Mouse (Mus musculus): ENCODE data around the gene Bicc1. TPM values are rescaled to one million over a fixed set of nuclear protein-coding genes. Genes with fewer than 3 reads are reported as not detected.

Bicc1 gene
- total RNA-seq (2021), result 10 to 100 TPM; 37.6 to 38.4 TPM

DNA sequence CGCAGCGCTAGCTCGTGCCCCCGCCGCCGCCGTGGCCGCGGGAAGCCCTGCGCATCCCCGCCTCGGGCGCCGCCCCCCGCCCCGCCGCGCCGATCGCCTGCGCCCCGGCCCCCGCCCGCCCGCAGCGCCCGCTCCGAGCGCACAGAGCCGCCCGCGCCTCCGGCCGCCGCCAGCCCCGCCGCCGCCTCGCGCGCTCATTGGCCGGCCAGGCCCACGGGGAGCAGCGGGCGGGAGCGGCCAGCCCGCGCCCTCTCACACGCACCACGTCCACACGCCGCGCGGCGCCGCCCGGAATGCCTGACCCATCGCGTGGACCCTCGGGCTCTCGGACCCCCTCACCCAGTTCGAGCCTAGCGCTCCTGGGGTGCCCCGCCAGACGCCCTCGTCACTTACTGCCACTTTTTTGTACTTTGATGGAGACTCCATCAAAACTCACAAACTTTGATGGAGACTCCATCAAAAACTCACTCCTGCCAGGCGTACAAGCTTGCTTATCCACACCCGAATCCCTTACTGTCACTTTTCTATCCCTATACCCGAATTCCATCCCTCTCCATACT lies at the start of gene Bicc1:
Gene Bicc1 (minus strand): TSS at position 25 of the 560 bp plus-strand sequence.
- peak; percentile 69 for DNase-seq

DNA sequence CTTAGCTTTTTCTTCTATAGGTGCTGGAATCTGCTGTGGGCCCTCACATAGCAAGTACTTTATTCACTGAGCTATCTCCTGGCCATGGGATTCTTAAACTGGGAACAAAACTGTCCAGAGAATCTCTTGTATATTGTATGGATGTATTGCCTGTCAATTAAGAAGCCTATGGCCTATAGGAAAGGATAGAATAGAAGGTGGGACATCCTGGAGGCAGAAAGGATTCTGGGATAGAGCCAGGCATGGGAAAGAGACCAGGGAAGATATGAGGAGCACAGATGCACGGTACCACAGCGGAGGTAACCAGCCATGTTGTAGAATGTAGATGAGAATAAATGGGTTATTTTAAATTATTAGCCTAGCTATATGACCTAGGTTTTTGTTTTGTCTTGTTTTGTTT lies 42.0 kb upstream of the Bicc1 start:
- DNase-seq, result no peak

DNA sequence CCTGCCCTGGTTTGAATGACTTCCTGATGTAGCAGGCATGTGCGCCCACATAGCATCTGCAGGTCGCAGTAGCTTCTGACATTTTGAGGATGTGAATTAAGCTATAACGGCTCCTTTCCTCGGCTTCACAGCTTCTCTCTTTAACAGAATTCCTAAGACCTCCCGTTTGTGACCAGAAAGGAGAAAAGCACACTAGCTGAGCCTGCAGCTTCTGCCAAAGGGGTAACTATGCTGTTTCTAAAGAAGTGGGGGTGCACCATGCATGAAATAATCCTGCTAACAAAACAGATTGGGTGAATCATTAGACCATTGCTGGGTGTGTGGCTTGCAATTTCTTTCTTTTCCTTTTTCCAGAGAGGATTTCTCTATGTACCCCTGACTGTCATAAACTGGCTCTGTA lies 41.5 kb upstream of the Bicc1 start:
- no peak for DNase-seq

DNA sequence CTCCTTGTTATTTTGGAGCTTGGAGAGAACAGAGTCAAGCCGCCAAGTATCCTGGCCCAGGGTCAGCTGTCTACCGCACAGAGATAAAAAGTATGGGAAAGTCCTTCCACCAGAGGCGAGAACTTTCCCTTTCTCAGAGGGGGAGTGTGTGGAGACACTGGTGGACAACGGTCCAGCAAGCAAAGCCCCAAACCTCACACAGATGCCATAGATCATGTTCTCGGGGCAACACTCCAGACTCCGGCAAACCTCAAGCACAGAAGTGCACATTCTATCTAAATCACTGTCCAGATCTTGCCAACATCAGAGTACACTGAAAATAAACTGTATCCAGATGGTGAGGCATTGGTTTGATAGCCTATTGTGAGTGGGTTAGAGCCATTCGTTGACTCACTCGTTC lies 39.2 kb upstream of the Bicc1 start:
- peak; percentile 36 for DNase-seq

DNA sequence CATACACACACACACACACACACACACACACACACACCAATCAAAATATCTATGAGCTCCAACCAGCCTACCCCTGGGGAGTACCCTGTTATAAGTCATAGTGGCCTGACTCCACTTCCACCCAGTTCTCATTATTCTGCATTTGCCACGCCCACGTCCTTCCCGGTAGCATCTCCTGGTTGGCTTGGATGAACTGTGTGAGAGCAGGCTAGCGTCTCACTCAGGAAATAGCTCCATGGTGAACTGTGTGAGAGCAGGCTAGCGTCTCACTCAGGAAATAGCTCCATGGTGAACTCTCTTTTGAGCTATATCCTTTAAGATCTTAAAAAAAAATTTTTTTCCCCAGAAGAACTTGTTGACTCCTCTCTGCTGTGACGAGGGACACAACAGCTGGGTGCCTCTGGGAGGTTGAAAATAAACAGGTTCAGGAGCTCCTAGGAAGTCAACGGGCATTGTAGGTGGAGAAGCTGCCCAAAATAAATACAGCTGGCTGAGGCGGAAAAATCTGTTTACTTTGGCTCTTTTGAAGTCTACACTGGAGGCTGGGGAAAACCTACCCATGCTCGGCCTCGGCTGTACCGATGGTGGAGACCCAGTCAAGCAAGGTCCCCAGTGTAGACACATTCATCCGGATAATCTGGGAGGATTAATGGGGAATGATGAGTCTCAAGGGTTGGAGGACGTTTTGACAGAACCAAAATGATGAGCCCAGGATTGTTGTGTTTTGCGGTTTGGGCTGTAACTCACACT lies 37.7 kb upstream of the Bicc1 start:
- no peak for DNase-seq

DNA sequence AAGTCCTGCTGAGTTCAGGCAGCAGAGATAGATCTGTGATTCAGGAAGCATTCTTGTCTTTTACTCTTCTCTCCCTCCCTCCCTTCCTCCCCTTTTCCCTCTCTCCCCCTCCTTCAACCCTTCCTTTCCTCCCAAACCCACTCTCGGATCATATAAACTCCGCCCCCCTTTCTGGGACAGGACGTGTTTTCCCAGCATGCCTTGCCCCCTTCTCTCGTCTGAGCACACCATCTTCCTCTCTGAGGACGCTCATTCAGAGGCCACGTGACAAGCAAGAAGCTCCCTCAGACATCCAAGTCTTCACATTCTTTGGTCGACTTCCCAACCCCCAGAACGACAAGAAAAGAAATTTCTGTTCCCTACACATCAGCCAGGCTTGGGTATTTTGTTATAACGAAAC lies 36.0 kb upstream of the Bicc1 start:
- DNase-seq, result peak; percentile 27

DNA sequence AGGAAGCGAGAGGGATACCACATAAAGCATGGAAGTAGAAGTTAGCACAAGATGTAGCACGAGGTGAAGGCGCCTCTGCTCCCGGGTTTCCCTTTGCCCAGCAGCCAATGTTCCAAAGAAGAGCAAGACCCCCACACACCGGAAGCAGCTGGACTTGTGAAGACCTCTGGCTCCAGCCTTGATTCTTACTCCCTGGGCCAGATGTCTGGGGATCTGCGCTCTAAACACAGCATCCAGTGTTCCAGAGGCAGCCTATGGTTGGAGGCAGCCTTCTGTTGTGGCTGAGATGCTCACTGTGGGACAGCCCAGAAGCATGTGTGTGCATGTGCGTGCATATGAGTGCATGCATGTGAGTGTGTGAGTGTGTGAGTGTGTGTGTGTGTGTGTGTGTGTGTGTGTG lies 35.2 kb upstream of the Bicc1 start:
- DNase-seq, result peak; percentile 29

DNA sequence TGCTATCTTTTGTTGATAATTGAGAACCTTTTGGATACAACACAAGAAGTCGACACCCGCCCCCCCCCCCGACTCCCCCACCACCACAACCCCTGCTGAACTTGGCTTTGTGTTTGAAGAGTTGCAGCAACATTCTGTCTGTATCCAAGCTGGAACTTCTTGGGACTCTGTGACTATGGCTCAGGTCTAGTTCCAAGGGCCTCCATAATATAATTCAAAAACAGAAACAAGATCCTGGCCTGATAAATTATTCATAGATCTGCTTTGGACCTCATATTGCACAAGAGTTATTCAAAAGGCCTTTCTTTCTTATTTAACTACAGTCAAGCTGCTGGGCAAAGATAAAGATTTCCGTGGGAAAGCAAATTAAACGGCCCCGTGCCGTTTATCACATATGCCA lies 33.8 kb upstream of the Bicc1 start:
- no peak for DNase-seq

DNA sequence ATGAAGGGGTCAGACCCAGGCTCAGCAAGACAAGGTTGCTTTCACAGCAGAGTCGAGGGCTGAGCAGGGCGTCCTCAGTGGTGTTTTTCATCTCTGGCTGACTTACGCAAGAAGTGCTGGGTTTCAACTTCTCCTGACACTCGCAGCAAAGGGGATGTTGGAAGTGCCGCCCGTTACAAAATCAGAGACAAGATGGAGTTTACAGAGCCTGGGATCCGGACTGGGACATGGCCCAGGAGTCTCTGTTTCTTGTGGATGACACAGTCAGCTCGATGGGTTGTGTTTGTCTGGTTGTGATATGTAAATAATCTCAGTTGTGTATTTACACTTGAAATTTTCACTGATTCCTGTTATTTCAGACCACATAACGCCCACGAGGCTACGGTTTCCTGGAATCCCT lies 33.4 kb upstream of the Bicc1 start:
- peak; percentile 36 for DNase-seq

DNA sequence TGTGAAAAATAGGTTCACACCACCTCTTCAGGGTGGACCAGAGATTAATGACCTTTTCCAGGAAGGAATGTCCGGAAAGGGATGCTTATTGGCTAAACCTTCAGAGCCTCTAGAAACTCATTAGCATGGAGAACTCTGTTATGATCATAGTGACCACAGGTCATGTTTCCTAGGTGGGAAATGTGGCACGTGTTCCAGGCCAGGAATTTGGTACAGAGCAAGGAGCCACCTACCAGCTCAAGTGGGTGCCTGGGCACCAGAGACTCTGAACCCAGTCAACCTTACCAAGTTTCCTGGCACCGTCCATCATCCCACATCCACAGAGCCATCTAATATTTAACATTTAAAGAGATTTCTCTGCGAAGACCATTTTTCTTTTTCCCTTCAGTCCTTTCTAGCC lies 29.2 kb upstream of the Bicc1 start:
- no peak for DNase-seq

DNA sequence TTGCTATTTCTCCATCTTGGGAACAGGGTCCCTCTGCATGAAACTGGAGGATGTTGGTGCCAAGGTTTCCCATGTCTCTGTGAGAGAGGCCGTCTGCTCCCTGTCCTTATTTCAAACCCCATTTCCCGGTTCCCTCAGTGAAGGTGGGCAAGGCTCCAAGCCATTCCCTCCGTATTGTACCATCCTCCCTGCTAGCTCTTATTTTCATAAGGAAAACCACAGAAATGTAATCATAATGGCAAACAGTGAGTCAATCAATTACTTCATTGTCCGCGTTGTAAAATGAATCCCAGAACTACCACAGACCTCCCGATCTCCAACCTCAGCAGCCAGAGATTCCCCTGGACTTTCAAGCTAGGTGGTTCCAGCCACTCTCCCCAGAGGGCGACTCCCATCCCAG lies 25.6 kb upstream of the Bicc1 start:
- DNase-seq, result no peak

DNA sequence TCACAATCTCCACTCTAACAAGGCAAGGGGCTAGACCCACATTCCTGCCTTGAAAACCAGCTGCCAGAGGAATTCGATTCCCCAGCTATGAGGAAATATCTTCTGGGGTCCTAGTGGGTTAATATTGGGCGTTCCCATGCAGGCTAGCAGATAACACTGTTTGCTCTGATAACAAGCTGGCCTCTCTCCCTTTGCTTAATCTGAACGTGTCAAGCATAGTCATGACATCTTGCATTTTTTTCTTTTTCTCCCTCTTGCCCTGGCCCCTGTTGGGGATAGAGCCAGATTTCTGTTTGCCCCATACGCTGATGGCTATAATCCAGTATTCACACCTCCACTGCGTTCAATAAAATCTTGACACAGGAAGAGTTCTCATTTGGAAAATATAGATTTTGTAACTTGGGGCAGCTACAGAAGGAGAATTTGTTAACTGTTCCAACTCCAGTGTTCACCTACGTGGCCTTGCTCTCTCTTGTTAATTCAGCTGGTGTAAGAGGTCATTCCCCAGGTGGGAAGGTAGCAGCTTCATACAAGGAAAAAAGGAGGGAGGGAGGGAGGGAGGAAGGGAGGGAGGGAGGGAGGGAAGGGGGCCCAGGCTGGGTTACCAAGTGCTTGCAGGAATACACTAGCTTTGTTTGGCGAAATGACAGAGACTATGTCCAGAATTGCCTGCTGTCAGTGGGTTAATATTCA lies 24.0 kb upstream of the Bicc1 start:
- DNase-seq, result peak; percentile 13

DNA sequence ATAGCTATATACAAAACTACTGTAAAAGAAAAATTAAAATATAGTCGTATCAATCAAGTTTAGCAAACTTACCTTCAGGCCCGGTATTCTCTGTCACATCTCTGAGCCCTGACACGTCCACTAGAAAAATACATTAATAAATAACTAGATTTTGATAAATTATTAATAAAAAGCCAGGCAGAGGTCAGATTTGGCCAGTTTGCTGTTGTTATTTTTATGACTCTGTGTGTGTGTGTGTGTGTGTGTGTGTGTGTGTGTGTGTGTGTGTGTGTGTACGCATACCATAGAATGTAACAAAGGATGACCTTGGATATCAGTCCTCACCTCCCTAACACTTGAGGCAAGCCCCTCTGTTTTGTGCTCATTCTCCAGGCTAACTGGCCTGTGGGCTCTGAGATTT lies 22.4 kb upstream of the Bicc1 start:
- DNase-seq, result no peak

DNA sequence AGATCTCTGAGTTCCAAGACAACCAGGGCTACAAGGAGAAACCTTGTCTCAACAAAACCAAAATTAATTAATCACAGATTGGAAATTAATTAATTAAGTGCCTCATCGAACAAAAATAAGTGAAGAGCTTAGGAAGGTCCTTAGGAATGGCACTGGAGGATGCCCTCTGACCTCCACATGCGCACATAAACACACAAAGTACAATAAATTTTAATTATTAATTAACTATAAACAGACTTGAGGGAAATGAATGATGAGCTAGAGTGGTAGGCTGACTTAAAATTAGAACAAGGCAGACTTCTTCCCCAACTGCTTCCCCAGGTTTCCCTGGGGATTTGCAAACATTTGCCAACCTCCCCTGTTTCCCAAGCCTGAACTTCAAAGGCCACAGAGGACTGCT lies 21.6 kb upstream of the Bicc1 start:
- DNase-seq, result no peak

DNA sequence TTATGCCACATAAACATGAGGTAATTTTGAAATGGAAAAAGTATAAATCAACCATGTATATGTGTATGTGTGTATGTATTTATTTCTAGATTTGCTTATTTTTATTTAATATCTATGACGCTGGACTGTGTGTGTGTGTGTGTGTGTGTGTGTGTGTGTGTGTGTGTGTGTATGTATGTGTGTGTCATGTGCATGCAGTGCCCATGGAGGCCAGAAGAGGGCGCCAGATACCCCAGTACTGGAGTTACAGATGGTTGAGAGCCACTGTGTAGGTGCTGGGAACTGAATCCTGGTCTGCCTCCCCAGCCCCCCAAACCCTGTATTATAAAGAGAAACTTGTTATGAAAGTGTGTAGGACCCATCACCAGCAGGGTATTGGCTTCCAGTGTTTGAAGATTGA lies 20.6 kb upstream of the Bicc1 start:
- DNase-seq, result no peak

DNA sequence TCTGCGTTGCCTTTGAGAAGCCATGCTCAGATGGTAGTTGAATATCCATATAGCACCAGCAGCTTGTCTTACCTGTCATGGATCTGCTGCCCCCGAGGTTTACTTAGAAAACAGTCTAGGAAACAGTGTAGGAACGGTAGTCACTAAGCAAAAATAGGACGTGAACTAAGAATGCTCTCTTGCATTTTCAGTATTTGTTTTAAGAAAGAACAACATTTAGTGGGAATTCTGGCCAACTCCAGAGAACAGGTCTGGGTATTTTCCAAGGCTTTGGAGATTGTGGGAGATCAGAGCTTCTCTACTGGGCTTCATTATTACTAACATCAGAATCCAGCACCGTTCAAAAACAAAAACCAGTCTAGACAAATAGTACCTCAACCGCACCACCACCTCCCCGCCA lies 17.7 kb upstream of the Bicc1 start:
- DNase-seq, result no peak

DNA sequence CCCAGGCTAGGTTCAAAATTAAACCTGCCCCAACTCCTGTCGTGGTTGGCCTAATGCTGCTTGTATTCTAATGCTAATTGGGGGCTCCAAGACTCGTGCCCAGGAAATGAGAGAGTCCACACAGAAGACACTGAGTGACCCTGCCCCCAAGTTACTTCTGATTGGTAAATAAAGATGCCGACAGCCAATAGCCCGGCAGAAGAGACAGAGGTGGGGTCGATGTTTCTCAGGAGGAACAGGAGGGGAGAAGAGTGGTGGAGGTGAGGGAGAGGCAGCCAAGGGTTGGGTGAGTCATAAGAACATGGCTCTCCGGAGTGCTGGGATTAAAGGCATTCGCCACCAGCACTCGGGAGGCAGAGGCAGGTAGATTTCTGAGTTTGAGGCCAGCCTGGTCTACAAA lies 16.8 kb upstream of the Bicc1 start:
- no peak for DNase-seq

DNA sequence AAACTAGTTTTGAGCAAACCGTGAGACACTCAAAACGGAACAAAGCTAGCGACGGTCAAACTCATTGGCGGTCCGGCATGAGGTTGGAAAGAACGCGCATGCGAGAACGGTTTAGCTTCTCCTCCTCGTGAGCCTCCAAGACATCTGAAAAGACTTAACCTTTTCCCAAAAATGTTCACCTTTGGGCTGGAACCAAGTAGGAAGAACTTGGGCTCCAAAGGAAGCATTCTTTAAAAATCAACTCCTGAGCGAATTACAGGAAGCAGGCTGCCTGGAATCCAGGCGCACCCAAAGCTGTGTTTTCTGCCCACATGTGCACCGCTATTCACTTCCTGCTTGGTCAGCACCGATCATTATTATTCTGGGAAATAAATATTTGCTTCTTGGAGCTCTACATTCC lies 15.8 kb upstream of the Bicc1 start:
- DNase-seq, result no peak

DNA sequence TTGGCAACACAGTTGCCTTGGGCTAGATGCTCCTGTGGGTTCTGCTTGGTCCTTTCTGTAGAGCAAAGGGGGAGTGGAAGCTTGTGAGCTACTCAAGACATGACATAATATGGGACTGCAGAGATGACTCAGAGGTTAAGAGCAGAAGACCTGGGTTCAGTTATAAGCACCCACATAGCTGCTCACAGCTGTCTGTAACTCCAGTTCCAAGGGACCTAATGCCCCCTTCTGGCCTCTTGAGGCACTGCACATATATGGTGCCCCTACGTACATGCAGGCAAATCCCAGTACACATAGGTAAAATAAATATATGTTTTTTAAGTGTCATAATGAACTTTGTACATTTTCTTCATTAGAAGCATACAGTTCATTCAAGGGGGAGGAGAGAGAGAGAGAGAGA lies 11.9 kb upstream of the Bicc1 start:
- DNase-seq, result no peak

DNA sequence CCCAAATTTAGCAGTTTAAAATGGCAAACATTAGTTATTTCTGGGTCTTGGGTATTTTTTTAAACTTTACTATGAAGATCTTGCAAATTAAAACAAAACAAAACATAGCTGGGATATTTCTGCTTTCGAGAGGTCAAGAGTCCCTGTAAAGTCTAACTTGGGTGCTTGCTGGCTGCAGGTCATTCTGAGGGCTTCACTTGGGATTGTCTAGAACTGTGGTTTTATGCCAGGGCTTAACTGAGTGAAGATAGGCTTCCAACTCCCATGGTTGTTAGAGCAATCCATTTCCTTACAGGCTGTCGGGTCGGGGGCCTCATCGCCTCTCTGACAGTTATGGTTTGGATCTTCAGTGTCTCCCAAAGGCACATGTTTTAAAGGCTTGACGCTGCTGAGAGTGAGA lies 11.3 kb upstream of the Bicc1 start:
- DNase-seq, result no peak

DNA sequence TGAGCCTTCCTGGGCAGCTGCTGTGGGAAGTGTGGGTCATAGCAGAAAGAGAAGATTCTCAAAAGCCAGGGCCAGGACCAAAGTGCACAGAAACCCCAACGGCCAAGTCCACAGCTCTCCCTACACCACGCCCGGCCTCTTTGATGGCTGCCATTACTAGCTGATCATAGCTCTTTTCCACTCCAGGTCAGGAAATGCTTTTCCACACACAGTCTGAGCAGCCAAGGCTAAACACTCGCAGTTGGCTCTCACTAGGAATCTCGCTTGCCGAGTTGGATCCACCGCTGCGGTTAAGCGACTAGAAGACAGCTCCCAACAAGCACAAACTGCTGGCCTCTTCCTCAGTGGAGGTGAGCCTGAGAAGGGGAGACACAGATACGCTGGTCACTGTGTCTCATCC lies 10.3 kb upstream of the Bicc1 start:
- DNase-seq, result no peak

DNA sequence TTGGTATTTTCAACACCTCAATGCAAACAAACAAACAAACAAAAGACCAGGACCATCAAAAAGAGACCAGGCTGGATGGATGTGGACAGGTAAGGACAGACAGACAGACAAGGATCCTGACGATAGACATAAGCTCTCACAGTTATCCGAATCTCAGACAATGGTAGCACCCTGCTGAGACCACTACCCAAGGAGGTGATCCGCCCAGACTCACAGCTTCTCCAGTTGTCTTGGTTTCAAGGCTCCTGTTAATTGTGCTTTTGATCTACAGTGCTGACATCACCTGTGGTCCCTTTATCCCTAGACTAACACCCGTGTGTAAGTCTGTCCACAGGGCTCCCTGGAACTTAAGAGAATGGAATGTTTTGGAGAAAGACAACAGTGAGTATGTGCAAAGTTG lies 9.7 kb upstream of the Bicc1 start:
- no peak for DNase-seq

DNA sequence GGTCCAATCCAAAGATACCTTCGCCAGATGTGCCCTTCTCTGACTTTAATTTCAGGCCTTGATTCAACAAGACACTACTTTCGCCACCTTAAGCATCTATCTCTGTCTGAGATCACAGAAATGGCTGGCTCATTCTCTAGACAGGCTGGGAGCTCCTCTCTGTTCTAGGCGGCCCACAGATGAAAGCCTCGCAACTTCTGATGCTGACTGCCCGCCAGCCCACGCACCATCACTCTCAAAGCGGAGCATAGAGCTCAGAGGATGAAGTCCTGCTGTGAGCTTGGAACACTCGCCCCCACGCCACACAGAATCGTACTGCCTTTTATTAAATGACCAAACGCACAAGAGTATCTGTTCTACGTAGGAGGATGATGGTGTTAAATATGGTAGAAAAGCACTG lies 949 bp upstream of the Bicc1 start:
- no peak for DNase-seq
